Mouse (Mus musculus) limb, embryonic 14.5 days (tissue): Measurements from ENCODE around the gene Pkhd1. TPM values are rescaled to one million over a fixed set of nuclear protein-coding genes. Genes with fewer than 3 reads are reported as not detected.
A peak's percentile ranks its signal among the peaks of the same experiment; 100 is the strongest.

ENCODE experiments used
- ATAC-seq: fragments of 200-750 bp; cut with Nextera tagmentation; 2 replicates; pipeline ENCODE4 v1.8.0; 2017; ENCODE audit warnings: low read depth, moderate number of reproducible peaks, moderate TSS enrichment; ENCODE audit not compliant: low FRiP score
- DNase-seq: peaks from one replicate; pipeline ENCODE4 v3.0.0-alpha.2; 2015; ENCODE audit warnings: low spot score
- H3K27ac ChIP-seq: fragments of 300-500 bp; sonication (generic); replicated peaks from 2 replicates; pipeline ENCODE4 v1.5.1; 2014; ENCODE audit warnings: low read depth, mild to moderate bottlenecking, low read length, moderate library complexity, mixed read lengths
- H3K27me3 ChIP-seq: fragments of 300-500 bp; sonication (generic); 2 replicates; pipeline ENCODE4 v1.6.1; 2014; ENCODE audit warnings: low read length, mixed read lengths; ENCODE audit not compliant: control insufficient read depth, insufficient read depth
- H3K36me3 ChIP-seq: fragments of 300-500 bp; sonication (generic); 2 replicates; pipeline ENCODE4 v1.6.1; 2014; ENCODE audit warnings: mild to moderate bottlenecking, low read length, moderate library complexity, mixed read lengths; ENCODE audit not compliant: control insufficient read depth, insufficient read depth
- H3K4me1 ChIP-seq: fragments of 300-500 bp; sonication (generic); 2 replicates; pipeline ENCODE4 v1.6.1; 2014; ENCODE audit warnings: antibody characterized with exemption, low read length, mixed read lengths; ENCODE audit not compliant: control insufficient read depth, insufficient read depth
- H3K4me2 ChIP-seq: fragments of 300-500 bp; sonication (generic); replicated peaks from 2 replicates; pipeline ENCODE4 v1.6.1; 2014; ENCODE audit warnings: low read depth, mild to moderate bottlenecking, low read length, moderate library complexity; ENCODE audit not compliant: severe bottlenecking
- H3K4me3 ChIP-seq: fragments of 300-500 bp; sonication (generic); replicated peaks from 2 replicates; pipeline ENCODE4 v1.5.1; 2014; ENCODE audit warnings: low read length
- H3K9ac ChIP-seq: fragments of 300-500 bp; sonication (generic); 2 replicates; pipeline ENCODE4 v1.6.1; 2014; ENCODE audit warnings: mild to moderate bottlenecking, low read depth, low read length, moderate library complexity; ENCODE audit not compliant: severe bottlenecking
- H3K9me3 ChIP-seq: fragments of 300-500 bp; sonication (generic); 2 replicates; pipeline ENCODE4 v1.6.1; 2016; ENCODE audit warnings: low read length; ENCODE audit not compliant: control insufficient read depth
- POLR2A ChIP-seq: fragments of 200-500 bp; IDR thresholded peaks from 2 replicates; pipeline ENCODE4 v1.8.0; 2012; ENCODE audit warnings: inconsistent platforms, mild to moderate bottlenecking, moderate library complexity, borderline replicate concordance; ENCODE audit not compliant: insufficient read depth, insufficient read length; ENCODE audit errors: extremely low read depth
- WGBS: fragments of 180-500 bp; shearing (Covaris S2); extraction: QIAGEN DNeasy Blood & Tissue Kit; methylation state at CpG from one replicate; pipeline ENCODE4 v1.1.7; 2014; 5-methylcytosine and 5-hydroxymethylcytosine counted together
- polyA plus RNA-seq, 2 experiments: library from polyadenylated mRNA; depleted of rRNA in 1 of 2; stranded (reverse) in 1 of 2; unstranded in 1 of 2; fragments of >200 nt; fragmentation: Nextera tagmentation in 1 of 2; extraction: Ambion mirVana in 1 of 2; gene quantifications; 2 replicates each; pipeline versions ENCODE4 v1.2.1 to v1.2.3; 2012 to 2014

The Pkhd1 gene
- polyA plus RNA-seq, 2 experiments, result 0.25 to 0.32 TPM

DNA sequence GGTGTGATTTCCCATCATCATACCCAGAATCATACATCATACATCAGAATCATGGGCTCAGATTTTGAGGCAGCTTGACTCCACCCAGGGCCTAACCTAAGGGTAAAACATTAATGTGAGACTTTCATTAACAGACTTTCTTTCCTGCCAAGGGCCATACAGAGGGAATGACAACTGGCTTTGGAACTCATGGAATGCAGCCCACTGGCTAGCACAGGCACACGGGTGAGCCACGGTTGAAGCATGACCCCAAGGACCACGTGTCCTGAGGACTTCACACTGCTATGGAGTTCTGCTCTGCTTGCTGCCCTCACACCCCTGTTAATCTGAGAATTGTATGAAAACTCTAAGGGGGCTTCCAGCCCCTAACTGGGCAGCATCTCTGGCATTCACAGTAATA is 1.5 kb upstream of the Pkhd1 start:
- ATAC-seq (peak; percentile 57; the same call in 1 of the 2 replicates), DNase-seq (no peak)
- H3K4me1 ChIP-seq, result no peaks in the 10 kb centered on the region
- no peaks in the 10 kb centered on the region for H3K36me3 ChIP-seq
- no peak overlapping the region for H3K4me3 ChIP-seq
- WGBS, result 54% methylated on average over 3 of the region's 3 CpGs
- no peak overlapping the region for H3K9ac ChIP-seq
- TF ChIP-seq POLR2A, result no peak
- no peak overlapping the region for H3K4me2 ChIP-seq
- no peaks in the 10 kb centered on the region for H3K27me3 ChIP-seq
- H3K9me3 ChIP-seq, result no peaks in the 10 kb centered on the region
- no peak overlapping the region for H3K27ac ChIP-seq

DNA sequence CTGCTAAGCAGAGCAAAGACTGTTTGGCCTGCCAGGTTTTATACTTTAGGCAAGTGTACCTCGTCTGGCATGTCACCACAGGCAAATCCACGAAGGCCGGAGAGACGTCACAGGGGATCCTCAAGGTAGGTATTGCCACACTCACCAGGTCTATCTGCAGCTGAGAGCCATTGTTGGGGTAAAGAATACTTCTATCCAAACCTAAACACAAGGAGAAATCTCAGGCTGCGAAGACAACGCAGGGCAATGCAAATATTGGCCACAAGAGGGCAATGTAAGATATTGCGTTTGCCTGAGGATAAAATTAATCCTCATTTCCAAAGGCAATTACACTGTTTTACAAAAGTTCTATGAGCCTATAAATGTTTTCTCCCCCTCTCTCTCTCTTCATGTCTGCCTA is 5.2 kb downstream of the Pkhd1 start:
- no peaks in the 10 kb centered on the region for H3K9me3 ChIP-seq
- H3K27ac ChIP-seq, result no peak overlapping the region
- H3K4me2 ChIP-seq, result no peak overlapping the region
- no peaks in the 10 kb centered on the region for H3K4me1 ChIP-seq
- no peak overlapping the region for H3K9ac ChIP-seq
- no peak for TF ChIP-seq POLR2A
- DNase-seq, result peak; percentile 63
- WGBS, result 35% methylated on average over 7 of the region's 7 CpGs
- H3K36me3 ChIP-seq, result no peaks in the 10 kb centered on the region
- no peaks in the 10 kb centered on the region for H3K27me3 ChIP-seq
- ATAC-seq, result no peak
- no peak overlapping the region for H3K4me3 ChIP-seq

DNA sequence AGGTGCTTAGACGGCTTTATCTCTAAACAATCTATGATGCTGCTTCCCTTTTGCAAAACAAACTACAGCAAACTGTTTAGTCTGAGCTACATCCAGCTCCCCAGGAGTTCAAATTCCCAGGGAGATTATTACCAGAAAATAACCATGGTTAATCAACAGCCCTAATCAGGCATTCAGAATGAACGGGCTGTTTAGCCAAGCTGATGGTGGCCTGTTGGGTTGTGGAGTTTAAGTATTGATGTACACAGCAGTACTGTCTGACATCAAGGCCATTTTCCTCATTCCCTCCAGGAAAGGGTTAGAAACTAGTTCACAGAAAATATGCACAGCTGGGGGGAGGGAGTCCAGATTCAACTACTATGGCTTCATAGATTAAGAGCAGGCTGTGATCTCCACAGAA is 12.4 kb downstream of the Pkhd1 start:
- TF ChIP-seq POLR2A, result no peak
- 50% methylated on average over 2 of the region's 2 CpGs for WGBS

DNA sequence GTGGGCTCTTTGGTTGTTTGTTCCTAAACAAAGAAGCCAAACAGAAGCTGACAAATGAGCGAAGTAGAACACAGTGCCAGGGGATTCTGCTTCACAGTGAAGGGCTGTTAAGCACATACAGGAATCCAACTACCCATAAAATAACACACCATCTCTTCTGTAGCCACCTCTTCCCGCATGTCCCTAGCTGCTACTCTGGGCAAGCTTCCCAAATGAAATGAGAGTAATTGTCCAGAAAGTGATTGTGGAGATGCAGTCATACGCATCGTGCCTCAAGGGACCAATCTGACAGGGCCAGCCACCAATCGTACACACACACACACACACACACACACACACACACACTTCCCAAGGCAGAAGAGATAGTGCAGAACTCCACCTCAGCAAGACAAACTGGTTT is 27.4 kb downstream of the Pkhd1 start:
- 77% methylated on average over 5 of the region's 5 CpGs for WGBS
- no peaks in the 10 kb centered on the region for H3K9me3 ChIP-seq
- H3K4me1 ChIP-seq, result no peaks in the 10 kb centered on the region
- DNase-seq (no peak), ATAC-seq (no peak)
- H3K9ac ChIP-seq, result no peak overlapping the region
- TF ChIP-seq POLR2A, result no peak
- H3K4me2 ChIP-seq, result no peak overlapping the region
- no peak overlapping the region for H3K4me3 ChIP-seq
- H3K27me3 ChIP-seq, result no peaks in the 10 kb centered on the region
- H3K27ac ChIP-seq, result no peak overlapping the region
- no peaks in the 10 kb centered on the region for H3K36me3 ChIP-seq

More for the DNA sequence above, 12.4 kb downstream of the Pkhd1 start:
- no peak overlapping the region for H3K4me3 ChIP-seq
- no peaks in the 10 kb centered on the region for H3K27me3 ChIP-seq
- no peaks in the 10 kb centered on the region for H3K9me3 ChIP-seq
- ATAC-seq (no peak), DNase-seq (no peak)
- H3K27ac ChIP-seq, result no peak overlapping the region
- H3K36me3 ChIP-seq, result no peaks in the 10 kb centered on the region
- no peak overlapping the region for H3K9ac ChIP-seq
- no peak overlapping the region for H3K4me2 ChIP-seq
- no peaks in the 10 kb centered on the region for H3K4me1 ChIP-seq

DNA sequence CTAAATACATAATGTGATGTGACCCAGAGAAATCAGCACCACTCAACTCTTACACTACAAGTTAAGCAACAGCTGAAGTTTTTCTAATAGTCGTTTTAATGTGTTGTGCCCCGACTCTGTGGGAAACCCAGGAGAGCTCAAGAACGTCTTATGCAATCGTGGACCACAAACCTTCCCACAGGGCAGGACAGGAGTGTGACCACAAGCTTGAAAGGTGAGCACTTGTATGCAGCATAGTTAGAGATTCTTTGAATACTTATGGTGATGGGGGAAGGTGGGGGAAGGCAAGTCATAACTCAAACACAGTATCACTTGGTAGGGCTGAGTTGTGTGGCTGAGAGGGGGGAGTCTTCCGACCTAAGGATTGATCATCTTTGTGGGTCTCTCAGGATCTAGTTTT is 46.4 kb downstream of the Pkhd1 start:
- WGBS, result 61% methylated on average over 5 of the region's 5 CpGs
- H3K36me3 ChIP-seq, result no peaks in the 10 kb centered on the region
- DNase-seq, result no peak

DNA sequence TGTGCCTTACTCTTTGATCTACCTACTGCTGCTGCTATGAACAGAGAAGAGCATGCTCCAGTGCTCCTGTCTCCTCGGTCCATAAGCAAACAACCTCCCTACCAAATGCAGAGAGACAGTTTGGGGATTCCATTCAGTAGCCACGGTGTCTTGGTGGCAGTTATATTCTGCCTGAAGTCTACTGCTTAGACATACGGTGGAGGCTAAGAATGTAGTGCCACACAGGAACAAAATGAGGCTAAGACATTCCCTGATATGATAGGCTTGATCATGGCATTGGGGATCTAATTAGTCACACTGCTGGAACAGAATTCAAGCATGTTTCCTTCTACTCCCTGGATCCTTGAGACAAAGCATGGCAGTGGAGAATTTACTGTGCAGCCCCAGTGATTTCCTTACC is 48.4 kb downstream of the Pkhd1 start:
- H3K9me3 ChIP-seq, result no peaks in the 10 kb centered on the region
- H3K36me3 ChIP-seq, result no peaks in the 10 kb centered on the region
- no peaks in the 10 kb centered on the region for H3K27me3 ChIP-seq
- no peak overlapping the region for H3K27ac ChIP-seq
- ATAC-seq, result no peak
- no peak for DNase-seq
- no peak overlapping the region for H3K4me2 ChIP-seq
- TF ChIP-seq POLR2A, result no peak
- H3K9ac ChIP-seq, result no peak overlapping the region
- no peak overlapping the region for H3K4me3 ChIP-seq
- 80% methylated on average over 3 of the region's 3 CpGs for WGBS
- no peaks in the 10 kb centered on the region for H3K4me1 ChIP-seq

More for the DNA sequence above, 46.4 kb downstream of the Pkhd1 start:
- H3K4me2 ChIP-seq, result no peak overlapping the region
- no peak overlapping the region for H3K27ac ChIP-seq
- no peaks in the 10 kb centered on the region for H3K9me3 ChIP-seq
- ATAC-seq, result no peak
- H3K9ac ChIP-seq, result no peak overlapping the region
- no peaks in the 10 kb centered on the region for H3K27me3 ChIP-seq
- no peak overlapping the region for H3K4me3 ChIP-seq
- no peaks in the 10 kb centered on the region for H3K4me1 ChIP-seq
- no peak for TF ChIP-seq POLR2A
